Mouse (Mus musculus) layer of hippocampus, postnatal 36 days (tissue): Measurements from ENCODE around the gene Cpne8. TPM values are rescaled to one million over a fixed set of nuclear protein-coding genes. Genes with fewer than 3 reads are reported as not detected.

ENCODE experiments used
- DNase-seq, 2 experiments: peaks; one replicate each; pipeline ENCODE4 v3.0.0; 2022
- total RNA-seq, 2 experiments: library from RNA; stranded (reverse); gene quantifications; 2 replicates each; pipeline ENCODE4 v1.2.3; 2021

The Cpne8 gene
- total RNA-seq = 10 to 100 TPM; 30.8 to 32.3 TPM

GRCm38 (mm10) chr15:90678985-90679759 is at the start of gene Cpne8:
Cpne8 (minus strand) TSS chr15:90679432.
- DNase-seq = peak; percentile 50 to 63

- DNase-seq = no peak
These were observed 38.5 kb upstream of the Cpne8 start for GRCm38 (mm10) chr15:90717717-90718116.

- DNase-seq = no peak
These were observed 30.1 kb upstream of the Cpne8 start for GRCm38 (mm10) chr15:90709296-90709695.

GRCm38 (mm10) chr15:90704314-90704713 is 25.1 kb upstream of the Cpne8 start:
- no peak for DNase-seq

GRCm38 (mm10) chr15:90703502-90704232 is 24.4 kb upstream of the Cpne8 start:
- DNase-seq = no peak

GRCm38 (mm10) chr15:90686770-90687169 is 7.5 kb upstream of the Cpne8 start:
- DNase-seq = no peak

- DNase-seq = peak; percentile 54 to 59
These were observed 738 bp upstream of the Cpne8 start for GRCm38 (mm10) chr15:90679760-90680579.

- no peak for DNase-seq
These were observed 744 bp downstream of the Cpne8 start for GRCm38 (mm10) chr15:90678488-90678887.

- no peak for DNase-seq
These were observed 9.7 kb downstream of the Cpne8 start for GRCm38 (mm10) chr15:90669494-90669893.

GRCm38 (mm10) chr15:90666893-90667292 is 12.3 kb downstream of the Cpne8 start:
- no peak for DNase-seq

- DNase-seq = no peak
These were observed 14.6 kb downstream of the Cpne8 start for GRCm38 (mm10) chr15:90664615-90665014.

- DNase-seq = no peak
These were observed 15.6 kb downstream of the Cpne8 start for GRCm38 (mm10) chr15:90663631-90664030.

GRCm38 (mm10) chr15:90660723-90661122 is 18.5 kb downstream of the Cpne8 start:
- DNase-seq = no peak

GRCm38 (mm10) chr15:90658053-90658452 is 21.2 kb downstream of the Cpne8 start:
- DNase-seq = no peak

- DNase-seq = peak; percentile 29 to 59
These were observed 22.7 kb downstream of the Cpne8 start for GRCm38 (mm10) chr15:90656521-90656920.

GRCm38 (mm10) chr15:90647011-90647577 is 32.1 kb downstream of the Cpne8 start:
- no peak for DNase-seq

GRCm38 (mm10) chr15:90646326-90646725 is 32.9 kb downstream of the Cpne8 start:
- no peak for DNase-seq

GRCm38 (mm10) chr15:90645828-90646227 is 33.4 kb downstream of the Cpne8 start:
- no peak for DNase-seq

GRCm38 (mm10) chr15:90624201-90624600 is 55.0 kb downstream of the Cpne8 start:
- DNase-seq = no peak

GRCm38 (mm10) chr15:90622005-90622404 is 57.2 kb downstream of the Cpne8 start:
- no peak for DNase-seq

- DNase-seq = no peak
These were observed 59.5 kb downstream of the Cpne8 start for GRCm38 (mm10) chr15:90619736-90620135.

GRCm38 (mm10) chr15:90616116-90616798 is 63.0 kb downstream of the Cpne8 start:
- no peak for DNase-seq
